Mouse (Mus musculus) lung, adult 2 months (tissue): ENCODE results near the gene Zfp93.

ENCODE experiments used
- CTCF ChIP-seq: fragments of 200-500 bp; IDR thresholded peaks from 2 replicates; pipeline ENCODE4 v1.5.1; 2011; ENCODE audit warnings: mild to moderate bottlenecking, low read length, control low read depth; ENCODE audit not compliant: insufficient read depth
- POLR2A ChIP-seq: fragments of 200-500 bp; IDR thresholded peaks from 2 replicates; pipeline ENCODE4 v1.6.1; 2011; ENCODE audit warnings: low read depth, mild to moderate bottlenecking, control low read depth, low read length, borderline replicate concordance; ENCODE audit errors: extremely low read depth

- no peak for TF ChIP-seq POLR2A
- no peak for TF ChIP-seq CTCF
These were observed 971 bp downstream of the Zfp93 start for GRCm38 (mm10) chr7:24271191-24271590.
